Mouse (Mus musculus): ENCODE data around the gene Kcnq1. TPM values are rescaled to one million over a fixed set of nuclear protein-coding genes. Genes with fewer than 3 reads are reported as not detected.

Kcnq1 gene
- total RNA-seq, 4 experiments from 2014 or later: 30.9 to 36.9 (median 32.8) TPM

- no peak for DNase-seq (ENCODE audit: low spot score)
Measured at GRCm38 (mm10) chr7:143310847-143311246, 204.7 kb downstream of the Kcnq1 start.

- no peak for DNase-seq (ENCODE audit: low spot score)
Measured at GRCm38 (mm10) chr7:143311471-143311870, 205.3 kb downstream of the Kcnq1 start.

DNA sequence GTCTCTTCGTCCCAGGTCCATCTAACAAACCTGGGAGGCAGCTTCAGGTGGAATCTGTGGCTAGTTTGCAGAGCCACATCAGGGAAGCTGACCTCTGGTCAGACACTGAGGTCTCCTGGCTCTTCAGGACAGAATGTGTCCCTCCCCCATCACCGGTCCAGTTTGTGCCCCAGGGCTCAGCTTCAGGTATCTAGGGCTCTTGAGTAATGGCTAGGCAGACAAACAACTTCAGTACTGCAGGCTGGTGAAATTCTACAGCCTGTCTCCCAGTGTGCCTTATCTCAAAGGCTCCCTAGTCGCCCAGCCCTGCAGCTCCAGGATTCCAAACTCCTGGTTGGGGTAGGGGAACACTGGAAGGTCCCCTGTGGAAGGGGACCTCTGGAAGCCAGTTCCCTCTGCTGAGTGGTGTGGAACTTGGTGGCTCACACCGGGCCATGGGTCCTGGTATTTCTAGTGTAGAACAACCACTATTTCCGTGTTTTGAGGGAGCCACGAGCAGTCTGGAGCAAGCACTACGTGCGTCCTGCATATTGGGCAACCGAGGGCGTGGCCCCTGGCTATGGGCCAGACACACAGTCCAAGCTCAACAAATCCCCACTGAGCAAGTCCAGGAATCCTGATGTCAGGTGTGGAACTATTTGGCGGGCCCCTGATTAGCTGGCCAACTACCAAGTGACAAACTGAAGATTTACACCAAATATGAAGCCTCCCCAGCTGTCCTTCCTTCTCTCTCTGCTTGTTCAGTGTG lies 207.6 kb downstream of the Kcnq1 start:
- peak; percentile 73 for DNase-seq (ENCODE audit: low spot score)

DNA sequence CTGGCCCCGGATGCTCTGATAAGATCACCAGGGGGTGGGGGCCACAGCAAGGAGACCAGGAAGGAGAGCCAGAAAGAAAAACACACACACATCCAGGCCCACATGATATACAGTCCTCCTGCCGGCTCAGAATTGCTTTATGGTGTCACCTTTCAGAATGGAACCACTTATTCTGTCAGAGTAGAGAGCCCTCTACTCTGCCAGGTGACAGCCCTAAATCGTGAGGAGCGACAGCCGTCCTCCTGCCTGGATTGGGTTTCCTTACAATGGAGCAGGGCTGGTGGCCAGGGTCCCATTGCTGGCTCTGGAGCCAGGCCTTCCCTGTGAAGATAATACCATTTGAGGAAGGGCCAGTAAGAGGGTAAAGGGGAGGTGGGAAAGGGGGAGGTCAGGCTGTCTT lies 212.3 kb downstream of the Kcnq1 start:
- no peak for DNase-seq (ENCODE audit: low spot score)

GRCm38 (mm10) chr7:143320367-143320766 lies 214.2 kb downstream of the Kcnq1 start:
- no peak for DNase-seq (ENCODE audit: low spot score)

DNA sequence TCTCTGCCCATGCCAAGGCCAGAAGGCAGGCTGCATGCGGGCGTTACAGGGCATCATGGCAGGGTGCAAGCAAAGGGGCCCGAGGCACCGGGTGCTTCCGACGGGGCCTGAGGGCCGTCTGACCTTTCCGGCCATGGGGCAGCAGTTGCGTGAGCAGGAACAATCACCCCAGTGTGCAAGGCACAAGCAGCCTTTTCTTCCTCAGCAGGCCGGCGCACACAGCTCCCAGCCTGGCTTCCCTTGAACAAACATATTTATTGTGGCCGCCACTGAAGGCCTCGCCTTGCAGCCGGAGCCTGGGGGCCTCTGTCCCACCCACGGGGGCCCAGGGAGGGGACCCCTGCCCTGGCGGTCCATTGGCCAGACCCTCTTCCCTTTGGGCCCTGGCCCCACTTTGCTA lies 218.9 kb downstream of the Kcnq1 start:
- DNase-seq (ENCODE audit: low spot score): no peak

DNA sequence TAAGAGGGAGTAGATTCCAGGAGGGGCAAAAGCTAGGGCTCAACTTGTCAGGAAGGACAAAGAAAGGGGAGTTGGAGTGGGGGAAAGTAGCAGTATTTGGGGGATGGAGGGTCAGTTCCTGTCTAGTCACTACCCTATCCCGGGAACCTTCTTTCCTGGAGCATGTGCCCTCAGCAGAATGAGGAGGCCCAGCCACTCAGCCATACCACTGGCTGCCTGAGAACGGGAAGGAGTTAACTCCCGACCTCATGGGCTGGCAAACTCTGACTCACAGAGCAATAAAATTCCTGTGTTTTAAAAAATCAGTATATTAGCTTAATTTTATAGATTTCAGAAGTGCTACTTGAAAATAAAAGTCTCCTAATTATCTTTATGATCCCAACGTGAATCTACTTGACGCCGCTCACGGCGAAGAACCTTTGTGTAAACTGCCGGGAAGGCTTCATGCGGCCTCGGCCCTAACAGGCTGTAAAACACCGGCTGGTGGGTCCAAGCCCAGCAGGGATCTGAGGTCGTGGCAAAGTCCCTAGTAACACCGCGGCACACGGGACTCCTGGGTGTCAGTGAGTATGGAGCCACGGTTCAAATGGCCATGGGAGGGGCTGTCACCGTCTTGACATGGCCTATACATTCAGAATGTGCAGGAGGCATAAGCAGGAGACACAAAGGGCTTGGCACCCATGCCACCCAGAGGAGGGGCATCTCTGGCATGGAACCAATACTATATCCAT lies 222.2 kb downstream of the Kcnq1 start:
- DNase-seq (ENCODE audit: low spot score): no peak

DNA sequence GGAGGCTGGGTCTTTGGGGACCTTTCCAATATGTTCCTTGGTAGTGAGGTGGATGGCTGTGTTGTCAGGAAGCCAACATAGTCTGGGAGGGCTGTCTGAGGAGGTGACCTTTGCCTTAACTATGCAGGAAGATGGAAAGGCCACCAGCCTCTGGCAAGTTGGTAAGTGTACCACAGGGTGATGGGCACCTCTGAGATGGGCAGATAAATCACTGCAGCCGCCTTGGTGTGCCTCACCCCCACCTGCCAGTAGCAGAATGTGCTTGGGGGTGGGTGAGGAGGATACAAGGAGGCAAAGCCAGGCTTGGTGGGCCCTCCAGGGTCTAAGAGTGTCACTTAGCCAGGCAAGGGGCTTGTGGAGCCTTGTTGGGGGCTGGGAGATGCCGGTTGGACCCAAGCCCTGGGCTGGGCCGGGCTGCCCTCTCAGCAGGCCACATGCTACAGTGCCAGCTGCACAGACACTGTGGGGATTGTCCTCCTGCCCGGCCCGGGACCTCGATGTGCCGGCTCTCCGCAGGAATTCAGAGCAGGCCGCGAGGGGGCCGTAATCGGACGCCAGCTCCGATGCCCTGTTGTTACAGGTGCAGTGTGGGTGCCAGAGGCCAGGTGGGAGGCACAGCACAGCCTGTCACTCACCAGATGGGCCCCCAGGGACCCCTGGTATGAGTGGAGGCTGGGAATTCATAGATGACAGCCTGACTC lies 223.1 kb downstream of the Kcnq1 start:
- no peak for DNase-seq (ENCODE audit: low spot score)

DNA sequence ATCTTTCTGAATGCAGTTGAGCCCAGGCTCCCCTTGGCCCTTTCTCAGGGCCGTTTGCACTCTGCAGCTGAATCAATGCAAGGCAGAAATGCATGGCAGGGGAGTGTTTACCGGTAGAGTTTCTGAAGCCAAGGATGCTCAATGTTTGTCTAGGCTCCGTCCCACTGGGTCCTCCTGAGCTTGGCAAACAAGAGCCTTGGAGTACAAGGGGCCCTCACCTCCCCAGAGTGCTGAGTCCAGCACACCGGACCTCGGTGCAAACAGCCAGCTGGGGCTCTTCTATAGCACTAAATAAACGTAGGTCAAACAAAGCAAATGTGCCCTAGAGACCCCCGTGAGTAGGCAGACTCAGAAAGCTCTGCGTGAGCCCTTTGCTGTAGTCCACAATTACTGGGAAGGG lies 226.9 kb downstream of the Kcnq1 start:
- DNase-seq (ENCODE audit: low spot score): no peak

DNA sequence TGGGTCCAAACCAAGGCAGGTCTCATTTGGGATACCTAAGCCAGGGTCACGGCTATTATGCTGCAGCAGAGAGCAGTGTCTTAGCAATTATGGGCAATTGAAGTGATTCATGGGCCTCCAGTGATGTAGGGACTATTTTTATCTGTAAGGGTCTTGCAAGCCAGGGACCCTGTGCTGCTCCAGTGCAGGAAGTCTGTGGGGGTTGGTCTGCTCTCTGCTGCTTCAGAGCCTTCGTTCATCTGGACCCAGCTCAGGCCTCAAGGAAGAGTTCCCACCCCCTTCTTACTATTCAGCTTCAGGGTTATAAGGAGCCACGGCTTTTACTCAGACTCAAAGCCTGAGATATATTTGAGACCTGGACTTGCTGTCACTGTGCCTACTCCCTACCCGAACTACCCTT lies 227.4 kb downstream of the Kcnq1 start:
- DNase-seq (ENCODE audit: low spot score): no peak

GRCm38 (mm10) chr7:143338690-143339089 lies 232.5 kb downstream of the Kcnq1 start:
- no peak for DNase-seq (ENCODE audit: low spot score)

- no peak for DNase-seq (ENCODE audit: low spot score)
Measured at GRCm38 (mm10) chr7:143340601-143341281, 234.6 kb downstream of the Kcnq1 start.

DNA sequence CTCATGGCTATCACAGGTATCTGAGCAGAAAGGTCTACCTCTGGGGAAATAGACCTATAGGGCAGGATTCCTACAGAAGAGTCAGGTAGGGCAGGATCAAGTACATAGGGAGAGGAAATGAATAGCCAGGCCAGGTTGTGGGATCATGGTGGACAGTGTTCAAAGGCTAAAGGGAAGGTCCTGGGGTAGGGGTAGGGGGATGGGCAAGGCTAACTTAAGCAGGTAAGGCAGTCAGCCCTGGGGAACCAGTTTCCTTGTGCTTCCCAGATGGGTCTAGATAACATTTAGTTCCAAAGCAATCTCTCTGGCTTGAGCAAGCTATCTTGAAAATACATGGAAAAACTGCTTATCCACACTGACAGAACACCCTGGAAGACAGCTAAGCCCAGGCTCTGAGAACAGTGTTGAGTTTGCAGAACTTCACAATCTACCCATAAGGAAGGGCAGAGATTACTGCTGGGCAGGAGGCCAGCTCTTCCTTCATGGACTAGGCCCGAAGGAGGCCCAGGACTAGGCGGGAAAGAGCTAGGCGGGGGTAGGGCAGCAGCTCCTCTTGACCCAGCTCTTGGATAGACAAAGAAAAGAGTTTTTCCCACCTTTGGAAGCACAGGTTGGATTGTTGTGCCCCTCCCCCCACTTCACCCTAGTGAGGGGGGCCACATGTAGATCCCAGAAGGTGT lies 235.3 kb downstream of the Kcnq1 start:
- DNase-seq (ENCODE audit: low spot score): no peak

- DNase-seq (ENCODE audit: low spot score): no peak
Measured at GRCm38 (mm10) chr7:143343781-143344306, 237.7 kb downstream of the Kcnq1 start.

DNA sequence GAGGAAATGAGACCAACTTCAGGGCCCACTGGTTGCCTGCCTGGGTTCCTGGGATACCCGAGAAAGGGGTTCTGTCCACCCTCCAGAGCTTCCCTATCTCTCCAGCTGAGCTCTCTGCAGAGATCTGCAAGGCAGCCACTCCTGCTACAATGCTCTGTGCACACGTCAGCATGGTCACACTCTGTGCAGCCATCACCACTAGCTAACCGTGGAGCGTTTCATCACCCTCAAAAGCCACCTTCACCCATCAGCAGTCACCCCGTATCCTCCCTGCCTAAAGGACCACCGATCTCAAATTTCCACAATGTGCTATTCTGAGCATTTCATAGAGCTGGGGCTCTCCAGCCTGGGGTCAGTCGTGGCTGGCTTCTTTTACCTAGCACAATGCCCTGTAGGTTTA lies 243.1 kb downstream of the Kcnq1 start:
- no peak for DNase-seq (ENCODE audit: low spot score)

- no peak for DNase-seq (ENCODE audit: low spot score)
Measured at GRCm38 (mm10) chr7:143349848-143350247, 243.7 kb downstream of the Kcnq1 start.

GRCm38 (mm10) chr7:143355831-143356230 lies 249.7 kb downstream of the Kcnq1 start:
- no peak for DNase-seq (ENCODE audit: low spot score)

- DNase-seq (ENCODE audit: low spot score): no peak
Measured at GRCm38 (mm10) chr7:143357109-143357508, 250.9 kb downstream of the Kcnq1 start.

GRCm38 (mm10) chr7:143357831-143358230 lies 251.7 kb downstream of the Kcnq1 start:
- no peak for DNase-seq (ENCODE audit: low spot score)

DNA sequence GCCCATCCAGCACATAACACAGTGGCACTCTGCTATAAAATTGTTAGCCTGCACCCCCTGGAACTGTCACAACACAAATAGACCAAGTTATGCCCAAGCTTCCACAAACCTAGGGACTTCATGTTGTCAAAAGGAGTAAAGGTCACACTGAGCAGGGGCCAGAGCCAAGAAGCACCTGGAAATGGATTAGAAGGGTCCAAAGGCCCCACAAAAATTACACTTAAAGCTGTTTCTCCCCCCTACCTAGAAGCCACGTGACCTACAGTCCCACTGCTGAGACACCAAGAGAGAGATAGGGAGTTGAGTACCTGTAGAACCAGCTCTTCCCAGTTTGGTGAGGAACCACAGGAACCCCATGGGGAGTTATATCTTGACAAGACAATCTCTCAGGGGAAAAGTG lies 253.6 kb downstream of the Kcnq1 start:
- DNase-seq (ENCODE audit: low spot score): no peak

DNA sequence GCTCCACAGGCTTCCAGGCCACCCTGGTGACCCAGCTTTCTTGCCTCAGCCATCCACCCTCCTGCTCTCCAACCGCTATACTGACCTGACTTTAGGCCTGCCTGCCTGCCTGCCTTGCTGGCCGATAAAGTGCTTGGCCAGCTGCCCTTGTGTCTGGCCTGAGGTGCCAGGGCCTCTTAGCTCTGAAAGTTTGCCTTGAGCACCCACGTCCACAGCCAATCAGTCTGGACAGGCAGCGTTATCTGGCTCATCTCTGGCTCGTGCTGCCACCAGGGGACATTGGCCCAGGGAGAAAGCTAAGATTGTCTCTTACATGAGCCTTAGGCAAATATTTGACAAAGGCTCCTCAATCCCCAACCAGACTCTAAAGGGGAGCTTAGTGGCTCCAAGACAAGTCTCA lies 254.6 kb downstream of the Kcnq1 start:
- DNase-seq (ENCODE audit: low spot score): no peak
